Mouse (Mus musculus): ENCODE data around the gene Scg3. TPM values are rescaled to one million over a fixed set of nuclear protein-coding genes. Genes with fewer than 3 reads are reported as not detected.
"Not testable (repeated sequence)": the region's sequence is repeated elsewhere in the genome, so short reads cannot be mapped to it uniquely, and the experiment has no call there.

The Scg3 gene
- polyA plus RNA-seq, 1 experiment from 2014 or later = 0.56 TPM

DNA sequence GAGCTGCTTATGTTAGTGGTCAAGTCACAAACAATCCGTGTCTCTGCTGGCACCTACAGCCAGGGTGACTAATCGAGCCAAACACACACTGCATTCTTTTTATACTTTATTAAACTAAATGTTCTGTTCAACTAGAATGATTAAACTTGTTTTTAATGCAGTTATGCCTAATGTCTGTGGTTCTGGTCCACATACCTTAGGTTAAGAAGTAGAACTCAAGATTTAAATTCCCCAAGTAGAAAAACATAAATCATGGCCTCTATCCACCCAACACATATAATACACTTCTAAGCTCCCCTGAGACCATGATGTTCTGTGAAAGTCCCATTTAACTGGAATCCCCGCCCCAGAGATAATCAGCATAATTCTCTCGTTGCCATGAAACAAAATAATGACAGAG is 4.2 kb downstream of the Scg3 start:
- DNase-seq (ENCODE audit: low spot score) (no peak), ATAC-seq (no peak)
- H3K27me3 ChIP-seq (replicated peaks; ENCODE audit: insufficient read depth, low read length) = no peaks in the 10 kb centered on the region
- H3K9ac ChIP-seq (replicated peaks; ENCODE audit: low read depth) = no peak overlapping the region
- H3K4me1 ChIP-seq (ENCODE audit: insufficient read depth, low read depth, low read length) = no peaks in the 10 kb centered on the region
- H3K36me3 ChIP-seq (ENCODE audit: insufficient read depth, low read length) = no peaks in the 10 kb centered on the region
- WGBS = 64% methylated on average over 4 of the region's 4 CpGs
- H3K4me2 ChIP-seq (replicated peaks; ENCODE audit: low read depth, low read length) = no peak overlapping the region
- no peak for TF ChIP-seq EP300 (IDR thresholded peaks at IDR 0.05)
- TF ChIP-seq CTCF (IDR thresholded peaks at IDR 0.05) = no peak
- H3K27ac ChIP-seq (ENCODE audit: low read length) = no peak overlapping the region
- no peaks in the 10 kb centered on the region for H3K9me3 ChIP-seq (ENCODE audit: low read length)
- H3K4me3 ChIP-seq (ENCODE audit: low read depth, low read length) = no peak overlapping the region

DNA sequence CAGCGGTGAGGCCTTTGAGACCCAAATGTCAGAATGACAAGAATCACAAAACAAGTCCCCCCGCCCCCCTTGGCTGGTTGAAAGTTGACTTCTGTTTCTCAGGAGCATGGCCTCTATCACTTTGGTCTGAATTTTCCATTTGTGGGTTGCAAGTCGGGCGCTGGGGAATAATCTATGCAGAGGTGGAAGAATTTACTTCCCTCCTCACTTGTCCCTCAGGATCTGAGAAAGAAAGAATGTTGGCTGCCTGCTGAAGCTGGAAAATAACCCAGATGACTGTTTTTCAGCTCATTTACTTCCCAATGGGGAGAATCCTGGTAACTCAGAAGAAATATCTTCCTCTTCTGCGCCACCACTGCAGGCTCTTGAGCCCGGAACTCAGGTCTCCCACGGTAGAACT is 5.5 kb downstream of the Scg3 start:
- Histone ChIP-seq H3K36me3 (ENCODE audit: insufficient read depth, low read length) (no peaks in the 10 kb centered on the region), H3K4me1 (ENCODE audit: insufficient read depth, low read depth, low read length) (no peaks in the 10 kb centered on the region), H3K4me3 (ENCODE audit: low read depth, low read length) (no peak overlapping the region), H3K27ac (ENCODE audit: low read length) (no peak overlapping the region), H3K9ac (replicated peaks; ENCODE audit: low read depth) (no peak overlapping the region), H3K9me3 (ENCODE audit: low read length) (no peaks in the 10 kb centered on the region), H3K4me2 (replicated peaks; ENCODE audit: low read depth, low read length) (no peak overlapping the region), H3K27me3 (replicated peaks; ENCODE audit: insufficient read depth, low read length) (no peaks in the 10 kb centered on the region)
- ATAC-seq (no peak), DNase-seq (ENCODE audit: low spot score) (no peak)
- 84% methylated on average over 7 of the region's 7 CpGs for WGBS
- no peak for TF ChIP-seq EP300 (IDR thresholded peaks at IDR 0.05)
- no peak for TF ChIP-seq CTCF (IDR thresholded peaks at IDR 0.05)

DNA sequence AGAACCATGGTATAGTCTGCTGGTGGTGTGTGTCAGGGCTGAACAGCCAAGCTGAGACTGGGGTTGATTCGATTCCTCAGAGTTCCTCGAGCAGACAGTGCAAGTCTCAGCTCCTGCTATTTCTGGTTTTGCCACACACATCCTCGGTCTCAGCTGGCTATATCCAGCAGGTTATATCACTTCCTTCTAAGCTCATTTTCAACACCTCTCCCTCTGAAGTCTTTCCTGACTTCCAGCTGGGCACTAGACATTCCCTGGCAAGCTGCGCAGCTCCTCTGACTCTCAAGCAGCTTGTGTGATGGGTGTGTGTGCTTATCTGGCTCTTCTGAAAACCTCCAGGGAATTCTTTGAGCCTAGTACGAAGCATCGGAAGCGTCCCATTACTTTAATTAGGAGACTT is 7.6 kb downstream of the Scg3 start:
- ATAC-seq (no peak), DNase-seq (ENCODE audit: low spot score) (no peak)
- no peak overlapping the region for H3K4me3 ChIP-seq (ENCODE audit: low read depth, low read length)
- no peaks in the 10 kb centered on the region for H3K27me3 ChIP-seq (replicated peaks; ENCODE audit: insufficient read depth, low read length)
- H3K4me1 ChIP-seq (ENCODE audit: insufficient read depth, low read depth, low read length) = no peaks in the 10 kb centered on the region
- no peak overlapping the region for H3K4me2 ChIP-seq (replicated peaks; ENCODE audit: low read depth, low read length)
- H3K9me3 ChIP-seq (ENCODE audit: low read length) = no peaks in the 10 kb centered on the region
- no peaks in the 10 kb centered on the region for H3K36me3 ChIP-seq (ENCODE audit: insufficient read depth, low read length)
- TF ChIP-seq CTCF (IDR thresholded peaks at IDR 0.05) (no peak), EP300 (IDR thresholded peaks at IDR 0.05) (no peak)
- H3K27ac ChIP-seq (ENCODE audit: low read length) = no peak overlapping the region
- 54% methylated on average over 7 of the region's 7 CpGs for WGBS
- no peak overlapping the region for H3K9ac ChIP-seq (replicated peaks; ENCODE audit: low read depth)

DNA sequence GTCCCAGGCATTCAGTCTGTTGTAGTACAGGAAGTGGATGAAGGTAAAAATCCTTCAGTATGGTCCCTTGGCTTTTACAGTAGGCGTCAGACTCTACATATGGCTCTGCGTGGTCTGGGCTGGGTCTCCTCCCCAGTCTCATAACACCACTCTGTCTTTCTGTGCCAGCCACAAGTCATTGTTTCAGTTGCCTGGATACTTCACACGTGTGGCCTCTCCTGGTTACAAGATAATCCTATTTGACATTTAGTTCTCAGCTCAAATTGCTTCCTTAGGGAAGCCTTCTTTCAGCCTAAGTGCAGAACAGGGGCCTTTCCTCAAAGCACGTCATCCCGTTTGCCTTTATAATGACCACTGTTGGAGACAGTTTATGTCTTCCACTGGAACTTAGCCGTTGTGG is 11.1 kb downstream of the Scg3 start:
- WGBS = 67% methylated on average over 6 of the region's 6 CpGs
- no peak for ATAC-seq

DNA sequence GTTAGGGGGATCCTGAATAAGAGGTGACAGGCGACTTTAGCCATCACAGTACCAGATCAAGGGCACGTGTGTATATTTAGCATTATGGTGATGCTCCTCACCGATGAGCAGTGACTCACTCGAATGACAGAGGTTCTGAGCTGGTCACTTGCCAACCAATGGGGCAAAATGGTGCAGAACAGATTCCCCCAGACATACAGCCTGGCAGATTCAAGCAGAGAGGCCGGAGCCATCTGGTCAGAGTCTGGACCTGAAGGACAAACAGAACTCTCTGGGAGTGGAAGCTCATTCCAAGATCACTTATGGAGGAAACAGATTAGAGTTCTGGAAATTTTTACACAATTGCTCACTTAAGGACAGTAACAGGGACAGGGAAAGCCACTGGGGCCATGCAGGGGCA is 17.2 kb downstream of the Scg3 start:
- Histone ChIP-seq H3K9me3 (ENCODE audit: low read length) (no peaks in the 10 kb centered on the region), H3K27me3 (replicated peaks; ENCODE audit: insufficient read depth, low read length) (no peaks in the 10 kb centered on the region), H3K4me1 (ENCODE audit: insufficient read depth, low read depth, low read length) (no peaks in the 10 kb centered on the region; the same call in 1 of the 2 replicates), H3K4me2 (replicated peaks; ENCODE audit: low read depth, low read length) (no peak overlapping the region), H3K9ac (replicated peaks; ENCODE audit: low read depth) (no peak overlapping the region), H3K27ac (ENCODE audit: low read length) (no peak overlapping the region), H3K4me3 (ENCODE audit: low read depth, low read length) (no peak overlapping the region), H3K36me3 (ENCODE audit: insufficient read depth, low read length) (no peaks in the 10 kb centered on the region)
- 55% methylated on average over 5 of the region's 5 CpGs for WGBS
- DNase-seq (ENCODE audit: low spot score) (peak; percentile 9), ATAC-seq (peak; percentile 37; the same call in 1 of the 2 replicates)
- TF ChIP-seq CTCF (IDR thresholded peaks at IDR 0.05) (no peak), EP300 (IDR thresholded peaks at IDR 0.05) (no peak)

More for the DNA sequence above, 11.1 kb downstream of the Scg3 start:
- H3K4me3 ChIP-seq (ENCODE audit: low read depth, low read length) = no peak overlapping the region
- DNase-seq (ENCODE audit: low spot score) = no peak
- TF ChIP-seq CTCF (IDR thresholded peaks at IDR 0.05) (no peak), EP300 (IDR thresholded peaks at IDR 0.05) (no peak)
- H3K9me3 ChIP-seq (ENCODE audit: low read length) = no peaks in the 10 kb centered on the region
- H3K27ac ChIP-seq (ENCODE audit: low read length) = no peak overlapping the region
- H3K36me3 ChIP-seq (ENCODE audit: insufficient read depth, low read length) = no peaks in the 10 kb centered on the region
- no peaks in the 10 kb centered on the region for H3K27me3 ChIP-seq (replicated peaks; ENCODE audit: insufficient read depth, low read length)
- H3K9ac ChIP-seq (replicated peaks; ENCODE audit: low read depth) = no peak overlapping the region
- no peak overlapping the region for H3K4me2 ChIP-seq (replicated peaks; ENCODE audit: low read depth, low read length)
- no peaks in the 10 kb centered on the region for H3K4me1 ChIP-seq (ENCODE audit: insufficient read depth, low read depth, low read length)

DNA sequence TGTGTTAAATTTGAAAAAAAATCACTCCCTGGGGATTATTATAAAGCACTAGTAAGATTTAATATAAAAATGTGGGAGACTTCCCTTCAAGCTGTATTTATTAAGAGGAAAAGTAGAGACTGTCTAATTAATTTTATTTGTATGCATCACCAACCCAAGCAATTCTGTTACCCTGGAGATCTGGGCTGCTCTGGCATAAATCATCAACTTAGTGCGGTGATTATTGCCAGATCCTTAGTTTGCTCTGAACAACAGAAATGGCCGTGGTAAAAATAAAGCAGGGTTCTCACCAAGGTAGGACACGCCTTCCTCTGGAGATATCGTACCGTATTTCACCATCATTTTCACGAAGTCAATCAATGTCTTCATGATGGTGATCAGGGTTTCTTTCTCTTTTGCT is 18.5 kb downstream of the Scg3 start:
- no peak overlapping the region for H3K9ac ChIP-seq (replicated peaks; ENCODE audit: low read depth)
- no peak overlapping the region for H3K4me3 ChIP-seq (ENCODE audit: low read depth, low read length)
- H3K4me2 ChIP-seq (replicated peaks; ENCODE audit: low read depth, low read length) = no peak overlapping the region
- H3K27me3 ChIP-seq (replicated peaks; ENCODE audit: insufficient read depth, low read length) = no peaks in the 10 kb centered on the region
- DNase-seq (ENCODE audit: low spot score) = no peak
- no peaks in the 10 kb centered on the region for H3K36me3 ChIP-seq (ENCODE audit: insufficient read depth, low read length)
- TF ChIP-seq EP300 (IDR thresholded peaks at IDR 0.05) (no peak), CTCF (IDR thresholded peaks at IDR 0.05) (no peak)
- H3K9me3 ChIP-seq (ENCODE audit: low read length) = no peaks in the 10 kb centered on the region
- WGBS = 86% methylated on average over 6 of the region's 6 CpGs
- no peak for ATAC-seq
- no peaks in the 10 kb centered on the region; the same call in 1 of the 2 replicates for H3K4me1 ChIP-seq (ENCODE audit: insufficient read depth, low read depth, low read length)
- H3K27ac ChIP-seq (ENCODE audit: low read length) = no peak overlapping the region

DNA sequence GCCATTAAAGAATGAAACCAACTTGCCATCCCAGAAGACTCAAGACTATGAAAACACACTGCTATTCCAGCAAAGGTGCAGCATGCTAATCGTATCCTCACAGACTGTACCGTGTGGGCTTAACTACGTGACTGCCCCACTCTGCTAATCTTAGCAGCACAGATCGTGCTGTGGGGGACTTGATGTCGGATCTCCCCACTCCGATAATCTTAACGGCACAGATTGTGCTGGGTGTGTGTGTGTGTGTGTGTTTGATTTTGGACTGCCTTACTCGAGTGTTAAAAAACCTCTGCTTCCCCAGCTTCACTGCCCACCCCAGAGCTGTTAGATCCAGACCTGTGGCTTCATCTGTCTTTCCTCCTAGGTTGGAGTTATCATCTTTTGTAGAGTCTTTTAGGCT is 22.9 kb downstream of the Scg3 start:
- H3K36me3 ChIP-seq (ENCODE audit: insufficient read depth, low read length) = no peaks in the 10 kb centered on the region

DNA sequence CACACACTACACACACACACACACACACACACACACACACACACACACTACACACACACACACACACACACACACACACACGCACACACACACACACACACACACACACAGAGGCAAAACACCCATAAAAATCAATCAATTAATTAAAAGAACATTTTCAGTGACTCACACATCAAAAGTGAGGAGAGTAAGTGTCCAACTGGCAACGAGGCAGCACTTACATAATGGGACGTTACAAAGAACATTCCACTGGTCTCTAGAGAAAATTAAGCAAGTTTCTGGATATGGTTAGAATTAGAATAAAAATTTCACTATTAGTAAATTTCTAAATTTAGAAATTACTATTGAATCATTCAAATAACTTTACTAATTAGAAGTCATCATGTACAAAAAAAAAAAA is 27.4 kb downstream of the Scg3 start:
- not testable (repeated sequence) for H3K4me1 ChIP-seq (ENCODE audit: insufficient read depth, low read depth, low read length); H3K36me3 ChIP-seq (ENCODE audit: insufficient read depth, low read length); H3K9ac ChIP-seq (replicated peaks; ENCODE audit: low read depth); H3K27me3 ChIP-seq (replicated peaks; ENCODE audit: insufficient read depth, low read length); DNase-seq (ENCODE audit: low spot score); H3K4me2 ChIP-seq (replicated peaks; ENCODE audit: low read depth, low read length); H3K4me3 ChIP-seq (ENCODE audit: low read depth, low read length); H3K27ac ChIP-seq (ENCODE audit: low read length); H3K9me3 ChIP-seq (ENCODE audit: low read length); ATAC-seq
- WGBS = 67% methylated on average over 3 of the region's 3 CpGs

More for the DNA sequence above, 22.9 kb downstream of the Scg3 start:
- H3K4me1 ChIP-seq (ENCODE audit: insufficient read depth, low read depth, low read length) = no peaks in the 10 kb centered on the region
- no peak overlapping the region for H3K27ac ChIP-seq (ENCODE audit: low read length)
- DNase-seq (ENCODE audit: low spot score) (no peak), ATAC-seq (no peak)
- no peak overlapping the region for H3K4me3 ChIP-seq (ENCODE audit: low read depth, low read length)
- no peak overlapping the region for H3K4me2 ChIP-seq (replicated peaks; ENCODE audit: low read depth, low read length)
- H3K9ac ChIP-seq (replicated peaks; ENCODE audit: low read depth) = no peak overlapping the region
- 78% methylated on average over 8 of the region's 8 CpGs for WGBS
- no peaks in the 10 kb centered on the region for H3K27me3 ChIP-seq (replicated peaks; ENCODE audit: insufficient read depth, low read length)
- no peak for TF ChIP-seq CTCF (IDR thresholded peaks at IDR 0.05)
- TF ChIP-seq EP300 (IDR thresholded peaks at IDR 0.05) = no peak
- no peaks in the 10 kb centered on the region for H3K9me3 ChIP-seq (ENCODE audit: low read length)
